Mouse (Mus musculus) stomach, embryonic 16.5 days (tissue): ENCODE measurements around the gene Il6. TPM values are rescaled to one million over a fixed set of nuclear protein-coding genes. Genes with fewer than 3 reads are reported as not detected.

ENCODE experiments used
- polyA plus RNA-seq: library from polyadenylated mRNA; unstranded; fragments of >200 nt; fragmentation: Nextera tagmentation; extraction: Ambion mirVana; gene quantifications from 2 replicates; pipeline ENCODE4 v1.2.1, GENCODE M21; 2015

Il6 gene
- polyA plus RNA-seq, 1 experiment from 2014 or later = 0.22 TPM

Other genes starting within 250 kb of the Il6 start
- gene Tyms, start 60.5 kb downstream of the Il6 start, polyA plus RNA-seq = 217 and 232 TPM in 2 replicates
- gene Garem2, start 92.0 kb downstream of the Il6 start, polyA plus RNA-seq = 0.07 and 0.12 TPM in 2 replicates
- not detected in 2 replicates for gene 3110082J24Rik, start 93.0 kb downstream of the Il6 start, polyA plus RNA-seq
- 173 and 174 TPM in 2 replicates for gene Hadha, start 142.0 kb downstream of the Il6 start, polyA plus RNA-seq
- gene Hadhb, start 142.1 kb downstream of the Il6 start, polyA plus RNA-seq = 212 and 217 TPM in 2 replicates
- gene Adgrf3, start 192.6 kb downstream of the Il6 start, polyA plus RNA-seq = 0.37 and 0.41 TPM in 2 replicates
- 21.4 and 26.7 TPM in 2 replicates for gene Selenoi, start 219.5 kb downstream of the Il6 start, polyA plus RNA-seq